Comparison of ENCODE assay signal across 17 mouse cellular contexts in the genomic region with DNA sequence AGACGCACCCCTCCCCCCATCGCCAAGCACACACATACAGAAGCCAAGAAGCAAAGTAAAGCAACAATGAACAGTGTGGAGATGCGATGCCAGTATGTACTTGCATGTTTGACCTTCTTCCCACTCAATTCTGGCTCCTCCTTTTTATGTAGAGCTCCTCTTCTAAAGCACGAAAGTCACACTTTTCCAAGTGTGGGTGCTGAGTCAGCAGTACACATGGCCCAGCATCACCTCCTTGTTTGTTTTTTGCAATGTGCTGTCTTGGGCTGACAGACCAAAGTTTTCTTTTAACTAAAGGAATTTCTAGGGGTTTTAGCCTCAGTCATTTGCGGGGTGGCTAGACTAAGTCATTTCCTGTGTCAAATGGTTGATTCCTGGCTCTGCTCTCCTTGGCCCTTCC.
"Had no signal": no experiment of that assay in that cellular context is flagged by ENCODE, and none has a peak within 500 bp of the region (broad histone marks: within the 10 kb centered on the region; RNA-seq: fewer than 3 reads in every experiment).

No protein-coding gene starts in this region.

- H3K9me3 ChIP-seq: kidney, embryonic 15.5 days; liver, embryonic 13.5 days had no signal

- H3K36me3 ChIP-seq: kidney, embryonic 15.5 days; liver, embryonic 13.5 days had no signal

- H3K27me3 ChIP-seq: kidney, embryonic 15.5 days; liver, embryonic 13.5 days had no signal

- H3K4me3 ChIP-seq: kidney, embryonic 15.5 days; liver, embryonic 13.5 days had no signal

- H3K9ac ChIP-seq: kidney, embryonic 15.5 days; liver, embryonic 13.5 days had no signal

- H3K4me1 ChIP-seq: kidney, embryonic 15.5 days; liver, embryonic 13.5 days had no signal

- H3K4me2 ChIP-seq: kidney, embryonic 15.5 days; liver, embryonic 13.5 days; midbrain, embryonic 11.5 days had no signal

- H3K27ac ChIP-seq: kidney, embryonic 15.5 days; liver, embryonic 13.5 days; stomach, postnatal 0 days had no signal

- DNase-seq: kidney, adult 8-10 months; kidney, postnatal 14 days; kidney, postnatal 4 days; left cerebral cortex, postnatal 4 days; liver, embryonic 13.5 days; lung, adult 2 months; lung, postnatal 14 days; lung, postnatal 4 days; midbrain, embryonic 14.5 days; right cerebral cortex, adult 18-20 months; right cerebral cortex, postnatal 14 days; right cerebral cortex, postnatal 4 days; thymus, adult 18-20 months; thymus, postnatal 36 days had no signal
